Mouse (Mus musculus): Measurements from ENCODE around the gene Mcu.

Mcu gene

GRCm38 (mm10) chr10:59426371-59426770, 190.1 kb downstream of the Mcu start:
- DNase-seq (ENCODE audit: low spot score): no peak

GRCm38 (mm10) chr10:59425369-59425768, 191.1 kb downstream of the Mcu start:
- DNase-seq (ENCODE audit: low spot score): no peak

GRCm38 (mm10) chr10:59424453-59424852, 192.0 kb downstream of the Mcu start:
- DNase-seq (ENCODE audit: low spot score): no peak

- DNase-seq (ENCODE audit: low spot score): no peak
Observed at GRCm38 (mm10) chr10:59419516-59419915, 197.0 kb downstream of the Mcu start.

- DNase-seq (ENCODE audit: low spot score): no peak
Observed at GRCm38 (mm10) chr10:59416623-59417022, 199.9 kb downstream of the Mcu start.

GRCm38 (mm10) chr10:59413711-59414110, 202.8 kb downstream of the Mcu start:
- DNase-seq (ENCODE audit: low spot score): no peak

- DNase-seq (ENCODE audit: low spot score): no peak
Observed at GRCm38 (mm10) chr10:59410264-59410663, 206.2 kb downstream of the Mcu start.

- no peak for DNase-seq (ENCODE audit: low spot score)
Observed at GRCm38 (mm10) chr10:59408499-59408898, 208.0 kb downstream of the Mcu start.

GRCm38 (mm10) chr10:59403793-59404149, 212.7 kb downstream of the Mcu start:
- DNase-seq (ENCODE audit: low spot score): no peak

GRCm38 (mm10) chr10:59402899-59403792, 213.3 kb downstream of the Mcu start, which contains the start of gene Pla2g12b:
Gene Pla2g12b, plus strand, starts transcription at chr10:59403660.
- DNase-seq (ENCODE audit: low spot score): no peak

Measured in layer of hippocampus, adult 11-12 months (tissue).